Mouse (Mus musculus) heart, embryonic 10.5 days (tissue): ENCODE data around the gene Rtkn2. TPM values are rescaled to one million over a fixed set of nuclear protein-coding genes. Genes with fewer than 3 reads are reported as not detected.

ENCODE experiments used
- DNase-seq: peaks from one replicate; pipeline ENCODE4 v3.0.0-alpha.2; 2017; ENCODE audit warnings: low spot score
- H3K27ac ChIP-seq: fragments of 300-500 bp; sonication (generic); 2 replicates; pipeline ENCODE4 v1.5.1; 2016; ENCODE audit warnings: mild to moderate bottlenecking
- H3K27me3 ChIP-seq: fragments of 300-500 bp; sonication (generic); 2 replicates; pipeline ENCODE4 v1.6.1; 2016; ENCODE audit warnings: mild to moderate bottlenecking; ENCODE audit not compliant: poor library complexity, insufficient read depth, severe bottlenecking
- H3K36me3 ChIP-seq: fragments of 300-500 bp; sonication (generic); 2 replicates; pipeline ENCODE4 v1.6.1; 2016; ENCODE audit warnings: mild to moderate bottlenecking, moderate library complexity
- H3K4me1 ChIP-seq: fragments of 300-500 bp; sonication (generic); 2 replicates; pipeline ENCODE4 v1.6.1; 2016; ENCODE audit warnings: mild to moderate bottlenecking
- H3K4me3 ChIP-seq: fragments of 300-500 bp; sonication (generic); 2 replicates; pipeline ENCODE4 v1.5.1; 2016; ENCODE audit warnings: mild to moderate bottlenecking, moderate library complexity
- H3K9me3 ChIP-seq: fragments of 300-500 bp; sonication (generic); 2 replicates; pipeline ENCODE4 v1.6.1; 2016; ENCODE audit warnings: mild to moderate bottlenecking, moderate library complexity
- WGBS: fragments of 180-500 bp; shearing (Covaris S2); methylation state at CpG from one replicate; pipeline ENCODE4 v1.1.7; 2016; 5-methylcytosine and 5-hydroxymethylcytosine counted together
- polyA plus RNA-seq: library from polyadenylated mRNA; unstranded; fragments of >200 nt; fragmentation: Nextera tagmentation; extraction: Ambion mirVana; gene quantifications from 2 replicates; pipeline ENCODE4 v1.2.1, GENCODE M21; 2016

Gene Rtkn2
- polyA plus RNA-seq, 1 experiment from 2014 or later, result 7.1 TPM

GRCm38 (mm10) chr10:67965251-67965986 is 14.0 kb upstream of the Rtkn2 start:
- Histone ChIP-seq H3K27ac (no peak overlapping the region), H3K9me3 (no peaks in the 10 kb centered on the region), H3K27me3 (no peaks in the 10 kb centered on the region), H3K4me1 (no peaks in the 10 kb centered on the region), H3K4me3 (no peak overlapping the region), H3K36me3 (no peaks in the 10 kb centered on the region)
- WGBS, result 77% methylated on average over 4 of the region's 4 CpGs
- DNase-seq, result no peak

GRCm38 (mm10) chr10:67966102-67966501 is 13.3 kb upstream of the Rtkn2 start:
- no peak for DNase-seq
- Histone ChIP-seq H3K36me3 (no peaks in the 10 kb centered on the region), H3K27me3 (no peaks in the 10 kb centered on the region), H3K4me3 (no peak overlapping the region), H3K27ac (no peak overlapping the region), H3K4me1 (no peaks in the 10 kb centered on the region), H3K9me3 (no peaks in the 10 kb centered on the region)
- 72% methylated on average over 6 of the region's 6 CpGs for WGBS

DNA sequence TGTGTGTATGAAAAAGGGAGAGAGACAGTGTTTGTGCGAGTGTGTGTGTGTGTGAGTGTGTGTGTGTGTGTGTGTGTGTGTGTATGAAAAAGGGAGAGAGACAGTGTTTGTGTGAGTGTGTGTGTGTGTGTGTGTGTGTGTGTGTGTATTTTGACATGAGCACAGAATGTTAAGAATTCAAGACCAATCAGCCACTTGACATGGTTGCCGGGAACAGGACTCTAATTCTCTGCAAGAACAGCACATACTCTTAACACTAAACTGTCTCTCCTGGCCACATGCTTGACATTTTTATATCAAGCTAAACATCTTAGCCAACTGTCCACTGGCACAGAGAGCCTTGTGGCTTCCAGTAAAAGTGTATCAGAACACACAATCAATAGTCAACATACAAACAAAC is 12.4 kb upstream of the Rtkn2 start:
- WGBS, result 58% methylated on average over 2 of the region's 2 CpGs
- H3K27me3 ChIP-seq, result no peaks in the 10 kb centered on the region
- no peaks in the 10 kb centered on the region for H3K4me1 ChIP-seq
- H3K27ac ChIP-seq, result no peak overlapping the region
- H3K9me3 ChIP-seq, result no peaks in the 10 kb centered on the region
- H3K4me3 ChIP-seq, result no peak overlapping the region
- no peak for DNase-seq
- H3K36me3 ChIP-seq, result no peaks in the 10 kb centered on the region

DNA sequence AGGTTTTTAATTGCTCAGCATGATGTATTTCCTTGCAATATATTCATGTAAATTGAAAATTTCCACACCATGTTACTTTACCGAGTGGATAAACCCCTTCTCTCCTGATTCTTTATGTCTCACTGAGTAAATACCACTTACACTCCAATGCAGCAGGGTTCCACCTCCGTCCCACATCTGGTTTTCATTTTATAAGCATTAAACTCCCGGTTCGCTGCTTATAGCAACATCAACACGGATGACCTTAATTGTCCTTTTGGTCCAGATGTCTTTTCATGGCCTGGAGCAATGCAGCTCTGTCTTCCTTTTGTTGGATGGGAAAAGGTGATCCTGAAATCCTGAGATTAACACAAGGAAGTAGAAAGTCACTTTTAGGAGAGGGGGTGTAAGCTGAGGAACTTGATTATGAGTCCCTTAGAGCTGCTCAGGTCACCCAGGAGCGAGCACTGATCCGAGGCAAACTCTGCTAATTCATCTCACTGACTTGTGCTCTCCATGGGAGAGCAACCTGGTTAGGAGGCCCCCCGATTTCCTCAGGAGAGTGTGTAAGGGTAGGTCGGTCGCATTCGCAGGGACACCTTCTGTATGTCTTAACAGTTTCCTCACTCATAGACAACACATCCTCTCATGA is 8.1 kb upstream of the Rtkn2 start:
- Histone ChIP-seq H3K4me1 (no peaks in the 10 kb centered on the region), H3K9me3 (no peaks in the 10 kb centered on the region), H3K27ac (no peak overlapping the region), H3K4me3 (no peak overlapping the region), H3K27me3 (no peaks in the 10 kb centered on the region), H3K36me3 (no peaks in the 10 kb centered on the region)
- 72% methylated on average over 11 of the region's 11 CpGs for WGBS
- no peak for DNase-seq

DNA sequence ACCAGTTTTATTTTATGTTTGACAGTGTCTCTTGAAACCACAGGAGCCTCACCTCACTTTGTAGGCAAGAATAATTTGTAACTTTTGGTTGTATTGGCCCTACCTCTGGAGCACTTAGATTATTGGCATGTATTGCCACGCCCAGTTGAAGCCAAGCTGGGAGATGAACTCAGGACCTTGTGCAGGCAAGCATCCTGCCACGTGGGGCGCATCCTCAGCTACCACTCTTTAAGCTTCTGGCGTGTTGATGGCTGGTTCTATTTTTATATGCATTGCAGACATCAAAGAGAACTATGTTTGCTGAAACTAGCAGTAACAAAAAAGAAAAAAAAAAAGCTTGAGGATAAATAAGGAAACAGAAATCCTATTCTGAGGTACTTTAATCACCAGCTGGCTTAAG is 2.1 kb upstream of the Rtkn2 start:
- peaks cover 9% of the 10 kb centered on the region for H3K4me1 ChIP-seq
- H3K9me3 ChIP-seq, result no peaks in the 10 kb centered on the region
- H3K36me3 ChIP-seq, result no peaks in the 10 kb centered on the region
- no peak overlapping the region for H3K4me3 ChIP-seq
- H3K27ac ChIP-seq, result no peak overlapping the region
- WGBS, result 59% methylated on average over 4 of the region's 4 CpGs
- DNase-seq, result no peak
- H3K27me3 ChIP-seq, result no peaks in the 10 kb centered on the region

- 91% methylated on average over 8 of the region's 8 CpGs for WGBS
- H3K27me3 ChIP-seq, result no peaks in the 10 kb centered on the region
- H3K4me1 ChIP-seq, result peaks cover 9% of the 10 kb centered on the region
- no peak for DNase-seq
- H3K27ac ChIP-seq, result no peak overlapping the region
- peaks cover 5% of the 10 kb centered on the region; the same call in 1 of the 2 replicates for H3K36me3 ChIP-seq
- H3K9me3 ChIP-seq, result no peaks in the 10 kb centered on the region
- H3K4me3 ChIP-seq, result no peak overlapping the region
Observed at GRCm38 (mm10) chr10:67983776-67984175, 4.4 kb downstream of the Rtkn2 start.

GRCm38 (mm10) chr10:67984271-67984943 is 5.0 kb downstream of the Rtkn2 start:
- H3K4me3 ChIP-seq, result no peak overlapping the region
- DNase-seq, result peak; percentile 82
- H3K36me3 ChIP-seq, result peaks cover 7% of the 10 kb centered on the region; the same call in 1 of the 2 replicates
- 47% methylated on average over 13 of the region's 13 CpGs for WGBS
- H3K9me3 ChIP-seq, result no peaks in the 10 kb centered on the region
- no peaks in the 10 kb centered on the region for H3K27me3 ChIP-seq
- peaks cover 8% of the 10 kb centered on the region for H3K4me1 ChIP-seq
- no peak overlapping the region for H3K27ac ChIP-seq

DNA sequence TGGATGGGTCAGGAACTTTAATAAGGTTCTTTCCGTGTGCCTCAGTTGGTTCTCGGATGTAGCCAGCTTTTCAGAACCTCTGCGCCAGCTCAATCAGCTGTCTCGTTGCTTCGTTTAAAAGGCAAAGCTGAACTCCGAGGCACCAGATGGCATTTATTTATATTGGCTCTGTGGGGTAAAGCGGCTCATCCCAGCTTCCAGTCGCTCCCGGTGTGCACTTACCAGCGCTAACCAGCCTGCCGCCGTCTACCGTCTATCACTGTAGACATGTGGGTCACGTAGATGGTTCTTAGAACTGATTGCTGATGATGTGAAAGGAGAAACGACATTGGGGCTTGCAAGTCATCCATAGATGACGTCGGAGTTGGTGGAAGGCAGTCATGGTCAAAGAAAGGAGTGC is 5.7 kb downstream of the Rtkn2 start:
- H3K36me3 ChIP-seq, result peaks cover 7% of the 10 kb centered on the region; the same call in 1 of the 2 replicates
- no peak for DNase-seq
- H3K27ac ChIP-seq, result no peak overlapping the region
- H3K27me3 ChIP-seq, result no peaks in the 10 kb centered on the region
- no peak overlapping the region for H3K4me3 ChIP-seq
- WGBS, result 88% methylated on average over 17 of the region's 17 CpGs
- peaks cover 3% of the 10 kb centered on the region; the same call in 1 of the 2 replicates for H3K4me1 ChIP-seq
- no peaks in the 10 kb centered on the region for H3K9me3 ChIP-seq

GRCm38 (mm10) chr10:67995356-67995755 is 16.0 kb downstream of the Rtkn2 start:
- no peaks in the 10 kb centered on the region for H3K27me3 ChIP-seq
- WGBS, result 55% methylated on average over 12 of the region's 12 CpGs
- H3K27ac ChIP-seq, result no peak overlapping the region
- no peak overlapping the region for H3K4me3 ChIP-seq
- H3K36me3 ChIP-seq, result peaks cover 20% of the 10 kb centered on the region
- H3K4me1 ChIP-seq, result peaks cover 10% of the 10 kb centered on the region; the same call in 1 of the 2 replicates
- DNase-seq, result no peak
- H3K9me3 ChIP-seq, result no peaks in the 10 kb centered on the region

GRCm38 (mm10) chr10:67996171-67996570 is 16.8 kb downstream of the Rtkn2 start:
- H3K4me3 ChIP-seq, result no peak overlapping the region
- peaks cover 12% of the 10 kb centered on the region for H3K36me3 ChIP-seq
- peaks cover 10% of the 10 kb centered on the region; the same call in 1 of the 2 replicates for H3K4me1 ChIP-seq
- no peak overlapping the region for H3K27ac ChIP-seq
- 3% methylated on average over 1 of the region's 1 CpGs for WGBS
- DNase-seq, result no peak
- H3K27me3 ChIP-seq, result no peaks in the 10 kb centered on the region
- H3K9me3 ChIP-seq, result no peaks in the 10 kb centered on the region

DNA sequence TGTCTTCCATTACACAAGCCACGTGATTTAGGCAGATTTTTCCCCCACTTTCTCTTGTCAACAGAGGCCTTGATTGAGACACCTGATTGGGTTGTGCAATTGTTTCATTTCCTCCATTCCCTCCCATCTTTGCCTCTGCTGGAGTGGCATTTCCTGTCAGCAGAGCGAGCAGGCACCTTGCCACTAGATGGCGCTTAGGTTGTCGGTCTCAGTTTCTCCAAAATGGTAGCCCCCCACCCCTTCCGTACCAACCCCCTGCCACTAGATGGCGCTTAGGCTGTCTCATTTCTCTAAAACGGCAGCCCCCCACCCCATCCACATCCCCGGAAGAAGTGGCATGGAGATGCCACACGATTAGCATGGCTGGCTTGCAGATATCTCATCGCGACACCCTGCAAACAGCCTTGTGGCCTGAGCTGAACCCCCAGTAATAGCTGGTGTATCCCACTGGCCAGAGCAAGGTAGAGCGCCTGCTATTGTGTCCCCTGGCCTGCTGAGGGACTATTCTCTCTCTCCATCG is 18.8 kb downstream of the Rtkn2 start:
- DNase-seq, result peak; percentile 83
- Histone ChIP-seq H3K36me3 (0 out of 2 replicates have a peak, but pooled peaks cover 2% of the 10 kb centered on the region), H3K27ac (peak overlapping the region; percentile 59), H3K4me3 (no peak overlapping the region), H3K4me1 (peaks cover 10% of the 10 kb centered on the region; the same call in 1 of the 2 replicates), H3K9me3 (no peaks in the 10 kb centered on the region), H3K27me3 (no peaks in the 10 kb centered on the region)
- 26% methylated on average over 13 of the region's 13 CpGs for WGBS

DNA sequence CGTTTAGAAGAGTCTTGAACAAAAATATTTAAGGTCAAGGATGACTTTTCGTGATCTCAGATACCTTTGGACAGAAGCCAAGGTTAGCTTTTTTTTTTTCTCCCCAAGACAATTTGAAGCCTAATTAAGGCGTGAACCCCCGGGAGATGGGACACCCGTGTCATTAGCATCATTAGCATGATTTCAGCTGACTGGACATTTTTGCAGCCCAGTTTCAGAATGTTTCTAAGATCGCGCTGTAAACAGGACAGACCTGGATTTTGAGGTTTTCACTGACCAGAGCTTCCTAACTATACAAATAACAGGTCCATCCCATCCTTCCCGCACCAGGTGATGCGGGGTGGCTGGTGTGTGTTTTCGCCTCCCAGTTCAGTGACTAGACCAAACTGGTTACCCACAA is 19.8 kb downstream of the Rtkn2 start:
- Histone ChIP-seq H3K4me3 (no peak overlapping the region), H3K9me3 (no peaks in the 10 kb centered on the region)

GRCm38 (mm10) chr10:68001456-68001855 is 22.1 kb downstream of the Rtkn2 start:
- no peaks in the 10 kb centered on the region for H3K9me3 ChIP-seq
- no peak for DNase-seq
- no peaks in the 10 kb centered on the region for H3K27me3 ChIP-seq
- H3K36me3 ChIP-seq, result 0 out of 2 replicates have a peak, but pooled peaks cover 2% of the 10 kb centered on the region
- no peak overlapping the region for H3K4me3 ChIP-seq
- H3K4me1 ChIP-seq, result peaks cover 7% of the 10 kb centered on the region; the same call in 1 of the 2 replicates
- H3K27ac ChIP-seq, result no peak overlapping the region
- WGBS, result 89% methylated on average over 6 of the region's 6 CpGs

More for the DNA sequence above, 19.8 kb downstream of the Rtkn2 start:
- no peak overlapping the region for H3K27ac ChIP-seq
- DNase-seq, result no peak
- no peaks in the 10 kb centered on the region for H3K27me3 ChIP-seq
- peaks cover 10% of the 10 kb centered on the region; the same call in 1 of the 2 replicates for H3K4me1 ChIP-seq
- 0 out of 2 replicates have a peak, but pooled peaks cover 2% of the 10 kb centered on the region for H3K36me3 ChIP-seq
- WGBS, result 93% methylated on average over 10 of the region's 10 CpGs
